Mouse (Mus musculus): ENCODE data around the gene P2ry2.

P2ry2 gene

DNA sequence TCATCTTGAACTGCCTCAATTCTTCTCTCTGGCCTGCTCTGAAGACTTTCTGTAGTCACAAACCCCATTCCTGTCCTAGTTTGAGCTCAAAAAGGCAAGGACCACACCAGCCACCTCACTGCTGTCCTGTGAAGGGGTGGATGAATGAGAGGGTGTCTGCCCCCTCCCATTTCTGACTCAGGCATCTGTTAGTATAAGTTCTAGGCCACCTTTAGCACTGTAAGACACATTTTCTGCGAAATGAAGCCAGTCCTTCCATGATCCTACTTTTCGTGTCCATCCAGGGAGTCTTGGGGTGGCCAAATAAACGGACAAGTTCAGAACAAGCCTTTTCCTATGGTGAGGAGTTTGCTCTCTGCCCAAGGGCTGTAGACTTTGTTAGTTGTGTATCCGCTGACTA is at the start of gene P2ry2:
TSS of gene P2ry2 (minus strand) at position 326 of the 400 bp plus-strand sequence.
- no peak for DNase-seq (ENCODE audit: low spot score)

DNA sequence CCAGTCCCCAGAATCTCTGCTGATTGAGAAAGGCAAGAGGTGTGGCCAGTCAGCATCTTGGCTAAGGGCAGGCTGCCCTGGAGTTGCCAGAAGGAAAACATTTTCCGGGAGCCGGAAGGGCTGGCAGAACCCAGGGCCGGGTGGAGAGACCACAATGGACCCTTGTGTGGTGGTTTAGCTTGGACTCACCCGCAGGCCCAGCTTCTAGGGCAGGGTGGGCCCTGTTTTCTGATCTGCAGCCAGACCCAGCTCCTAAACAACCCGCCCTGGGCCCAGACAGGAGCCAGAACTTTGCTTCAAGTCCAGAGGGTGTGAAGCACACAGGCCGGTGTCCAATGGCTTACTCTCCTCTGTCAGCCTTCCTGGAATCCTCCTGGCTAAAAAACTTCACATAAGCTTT is 49.6 kb upstream of the P2ry2 start:
- peak; percentile 7 for DNase-seq (ENCODE audit: low spot score)

DNA sequence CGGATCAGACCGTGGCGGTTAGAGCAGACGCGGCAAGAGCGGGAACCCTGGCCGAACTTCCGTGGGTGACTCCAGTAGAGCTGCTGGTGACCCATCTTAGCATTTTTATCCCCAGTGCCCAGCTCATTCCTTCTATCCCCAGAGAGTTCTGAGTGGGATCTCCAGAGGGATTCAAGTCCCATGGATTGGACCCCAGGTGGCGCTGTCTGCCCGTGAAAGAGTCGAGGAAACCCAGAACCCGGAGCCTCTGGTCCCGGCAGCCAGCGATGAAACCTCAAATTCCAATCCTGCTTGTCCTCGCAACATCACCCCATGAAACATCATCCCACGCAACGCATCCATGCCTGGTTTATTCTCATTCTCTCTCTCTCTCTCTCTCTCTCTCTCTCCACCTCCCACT is 48.7 kb upstream of the P2ry2 start:
- DNase-seq (ENCODE audit: low spot score): peak; percentile 64

- DNase-seq (ENCODE audit: low spot score): no peak
Measured at GRCm38 (mm10) chr7:101060476-101060875, 47.8 kb upstream of the P2ry2 start.

DNA sequence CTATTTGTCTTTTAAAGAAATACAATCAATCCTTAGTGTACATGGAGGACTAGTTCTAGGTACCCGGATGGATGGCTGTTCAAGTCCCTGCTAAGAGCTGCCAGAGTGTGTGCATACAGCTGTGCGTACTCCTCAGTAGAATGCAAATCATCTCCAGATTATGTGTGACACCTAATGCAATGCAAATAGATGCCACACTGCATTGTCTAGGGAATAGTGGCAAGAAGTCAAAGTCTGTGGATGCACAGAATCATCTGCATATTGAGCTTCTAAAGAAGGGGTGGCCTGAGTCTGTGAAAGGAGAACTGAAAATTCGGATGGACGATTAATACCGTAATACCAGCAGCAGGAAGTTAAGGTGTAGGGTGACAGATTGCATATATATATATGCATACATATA is 46.5 kb upstream of the P2ry2 start:
- no peak for DNase-seq (ENCODE audit: low spot score)

DNA sequence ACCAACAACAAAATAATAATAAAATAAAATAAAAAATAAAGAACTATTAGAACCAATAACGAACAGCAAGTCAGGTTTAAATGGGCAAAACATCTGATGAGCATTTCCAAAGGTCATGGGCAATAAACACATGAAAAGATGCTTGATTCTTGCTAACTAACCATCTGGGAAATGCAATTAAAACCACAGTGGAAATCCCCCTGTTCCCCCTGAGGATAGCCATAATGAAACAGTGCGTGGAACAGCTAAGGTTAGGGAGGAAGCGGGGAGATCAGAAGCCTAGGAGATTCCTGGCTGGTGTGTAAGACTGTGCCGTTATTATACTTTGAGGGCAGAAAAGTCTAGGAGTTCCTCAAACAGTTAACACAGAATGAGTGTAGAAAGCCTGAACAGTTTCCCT is 44.6 kb upstream of the P2ry2 start:
- DNase-seq (ENCODE audit: low spot score): no peak

- no peak for DNase-seq (ENCODE audit: low spot score)
Measured at GRCm38 (mm10) chr7:101053136-101053535, 40.5 kb upstream of the P2ry2 start.

GRCm38 (mm10) chr7:101051551-101052221 is 39.0 kb upstream of the P2ry2 start:
- peak; percentile 72 for DNase-seq (ENCODE audit: low spot score)

GRCm38 (mm10) chr7:101050724-101051550 is 38.3 kb upstream of the P2ry2 start:
- no peak for DNase-seq (ENCODE audit: low spot score)

- DNase-seq (ENCODE audit: low spot score): peak; percentile 7
Measured at GRCm38 (mm10) chr7:101049326-101050087, 36.8 kb upstream of the P2ry2 start.

DNA sequence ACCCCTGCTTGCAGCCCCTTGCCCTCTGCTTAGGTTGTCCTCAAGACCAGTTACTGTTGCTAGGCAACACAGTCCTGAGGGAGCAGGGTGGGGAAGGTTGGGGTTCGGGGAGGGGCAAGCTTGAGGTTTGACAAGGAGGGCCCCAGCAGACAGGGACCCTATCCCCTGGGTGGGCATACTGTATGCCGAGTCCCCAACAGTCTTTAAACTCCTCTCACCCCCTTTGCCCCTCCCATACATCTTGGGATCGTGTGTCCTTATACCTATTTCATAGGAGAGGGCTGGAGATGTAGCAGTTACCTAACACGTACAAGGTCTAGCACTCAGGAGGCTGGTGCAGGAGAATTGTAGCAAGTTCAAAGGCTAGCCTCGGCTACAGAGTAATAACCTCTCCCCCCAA is 35.6 kb upstream of the P2ry2 start:
- DNase-seq (ENCODE audit: low spot score): no peak

GRCm38 (mm10) chr7:101043846-101044541 is 31.3 kb upstream of the P2ry2 start:
- no peak for DNase-seq (ENCODE audit: low spot score)

DNA sequence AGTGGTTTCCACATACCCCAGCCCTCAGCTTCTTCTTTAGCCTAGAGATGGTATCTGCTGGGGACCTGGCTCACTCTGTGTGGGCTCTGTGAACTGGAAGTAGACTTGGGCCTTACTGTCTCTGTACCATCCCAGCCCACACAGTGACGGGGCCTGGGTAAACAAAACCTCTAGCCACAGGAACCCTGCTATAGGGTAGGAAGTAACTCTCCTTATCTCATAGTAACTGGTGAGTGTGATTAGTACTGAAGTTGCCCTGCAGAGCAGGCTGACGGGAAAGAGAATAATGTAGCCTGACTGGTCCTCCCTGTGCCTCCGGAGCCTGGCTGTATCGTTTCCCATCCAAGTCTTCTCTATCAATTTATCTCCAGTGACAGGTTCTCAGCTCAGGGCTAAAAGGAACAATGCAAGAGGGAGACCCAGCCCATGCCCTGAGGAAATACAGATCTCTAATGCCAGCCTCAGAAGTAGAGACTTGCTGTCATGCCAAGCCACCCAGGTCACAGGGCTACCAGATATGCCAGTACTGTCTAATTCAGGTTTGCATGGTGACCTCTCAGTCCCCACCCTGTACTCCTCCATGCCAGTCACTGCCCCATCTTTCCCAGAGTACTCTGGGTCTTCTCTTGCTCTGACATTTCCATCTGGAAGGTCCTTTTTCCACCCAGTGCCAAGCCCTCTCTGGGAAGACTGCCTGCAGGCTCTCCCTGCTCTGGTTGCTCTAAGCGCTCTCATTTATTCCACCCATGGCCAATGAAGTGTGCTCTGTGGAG is 29.5 kb upstream of the P2ry2 start:
- DNase-seq (ENCODE audit: low spot score): no peak

- DNase-seq (ENCODE audit: low spot score): no peak
Measured at GRCm38 (mm10) chr7:101041544-101041943, 28.9 kb upstream of the P2ry2 start.

DNA sequence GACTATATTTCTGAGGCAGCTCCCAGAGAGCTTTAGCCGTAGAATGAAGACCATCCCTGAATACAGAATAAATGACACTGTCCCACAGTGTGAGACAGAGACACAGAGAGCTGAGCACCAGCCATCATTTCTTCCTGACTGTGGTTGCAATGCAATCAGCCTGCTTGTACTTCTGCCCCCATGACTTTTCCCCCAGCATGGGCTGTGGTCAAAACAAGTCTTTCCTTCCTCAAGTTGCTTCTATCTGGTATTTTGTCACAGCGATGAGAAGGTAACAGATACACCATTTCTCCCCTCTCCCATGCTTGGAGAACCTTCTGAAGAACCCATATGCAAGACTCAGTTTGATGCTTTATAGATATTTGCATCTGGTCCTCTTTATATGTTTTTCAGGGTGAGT is 20.7 kb upstream of the P2ry2 start:
- DNase-seq (ENCODE audit: low spot score): peak; percentile 7

- DNase-seq (ENCODE audit: low spot score): no peak
Measured at GRCm38 (mm10) chr7:101031234-101031633, 18.6 kb upstream of the P2ry2 start.

GRCm38 (mm10) chr7:101030756-101031155 is 18.1 kb upstream of the P2ry2 start:
- DNase-seq (ENCODE audit: low spot score): peak; percentile 11

DNA sequence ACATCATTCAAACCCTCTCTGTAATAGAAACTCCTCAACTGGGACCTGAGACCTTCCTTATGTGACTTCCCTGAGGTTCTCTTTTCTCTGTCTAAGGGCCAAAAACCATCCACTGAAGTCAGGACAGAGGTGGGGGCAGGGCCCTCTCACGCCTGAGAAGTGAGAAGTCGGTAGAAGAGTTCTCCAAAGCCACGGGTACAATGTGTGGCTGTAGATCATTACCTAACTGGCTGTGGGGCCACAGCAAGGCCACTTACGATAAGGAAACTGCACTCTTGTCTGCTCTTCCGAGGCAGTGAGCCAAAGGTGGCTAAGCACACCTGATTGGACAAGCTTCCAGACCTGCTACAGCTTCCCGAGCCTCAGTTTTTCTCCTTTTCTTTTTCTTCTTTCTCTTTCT is 16.8 kb upstream of the P2ry2 start:
- no peak for DNase-seq (ENCODE audit: low spot score)

- DNase-seq (ENCODE audit: low spot score): no peak
Measured at GRCm38 (mm10) chr7:101028991-101029390, 16.3 kb upstream of the P2ry2 start.

DNA sequence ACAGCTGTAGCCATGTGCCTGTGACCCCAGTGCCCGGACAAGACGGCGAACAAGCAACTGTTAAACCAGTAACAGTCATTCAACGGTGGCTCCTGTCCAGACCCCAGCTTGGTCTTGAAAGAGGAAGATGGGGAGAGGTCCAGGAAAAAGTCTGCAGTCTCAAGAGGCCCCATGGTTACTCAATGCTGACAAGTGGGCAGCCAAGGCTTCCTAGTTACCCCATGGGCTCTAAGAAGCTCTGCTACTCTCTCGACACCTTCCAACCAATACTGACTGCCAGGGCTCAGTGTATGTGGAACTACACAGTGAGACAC is 15.7 kb upstream of the P2ry2 start:
- DNase-seq (ENCODE audit: low spot score): no peak

DNA sequence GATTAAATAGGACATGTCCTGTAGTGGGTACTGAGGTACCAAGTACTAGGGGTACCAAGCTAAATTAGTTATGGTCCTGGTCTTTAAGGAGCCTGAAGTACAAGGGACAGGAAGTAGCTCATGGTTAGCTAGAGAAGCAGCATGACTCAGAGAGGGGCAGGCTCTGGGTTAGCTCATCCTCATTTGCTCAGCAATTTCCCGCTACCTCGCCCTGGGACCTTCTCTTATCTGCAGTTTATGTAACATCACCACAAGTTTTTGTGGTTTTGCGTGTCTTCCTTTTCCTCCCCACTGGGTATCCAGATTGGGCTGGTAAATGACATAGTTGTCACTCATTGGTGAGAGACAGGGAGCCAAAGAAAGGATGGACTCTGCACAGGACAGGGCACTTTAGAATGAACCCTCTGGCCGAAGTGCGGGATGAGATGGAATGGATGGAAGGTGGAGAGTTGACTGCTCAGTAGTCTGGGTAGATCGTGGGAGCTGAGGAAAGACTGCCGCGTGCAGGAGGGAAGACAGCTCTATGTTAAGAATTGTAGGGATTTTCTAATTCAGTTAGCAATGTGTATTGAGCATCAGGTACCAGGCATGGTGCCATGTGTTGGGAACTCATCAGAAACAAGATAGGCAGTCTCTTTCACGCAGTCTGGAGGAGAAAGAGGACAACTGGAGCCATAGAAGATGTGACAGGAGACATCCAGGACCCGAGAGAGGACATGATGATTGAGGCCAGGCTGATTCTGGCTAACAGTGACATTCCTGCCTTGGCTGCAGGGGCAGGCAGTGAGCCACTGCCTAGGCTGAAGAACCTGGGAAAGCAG is 15.2 kb upstream of the P2ry2 start:
- DNase-seq (ENCODE audit: low spot score): no peak
